Mouse (Mus musculus): ENCODE measurements at regions not wholly inside any gene's neighbourhood (a gene's known extent, or its start where the extent isn't known, plus 50 kb on each side); places are given as distances from the start of the nearest gene placed in this dataset.

DNA sequence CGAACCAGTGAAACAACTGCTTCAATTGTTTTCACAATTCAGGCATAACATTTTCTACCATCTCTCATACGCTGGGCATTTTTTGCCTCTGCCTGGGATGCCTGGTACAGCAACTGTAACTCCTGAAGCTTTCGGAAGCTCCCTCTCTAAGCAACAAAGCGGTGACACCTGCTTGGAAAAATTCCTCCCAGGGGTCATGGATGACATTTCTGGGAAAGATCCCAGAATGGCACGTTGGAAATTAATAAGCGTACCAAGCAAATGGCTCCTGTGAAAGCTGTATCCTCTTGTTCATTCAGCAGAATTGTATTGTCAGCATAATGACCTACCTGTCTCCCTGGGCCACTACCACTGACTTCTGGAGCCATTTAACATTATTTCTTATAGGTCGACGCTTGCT lies 333.7 kb upstream of the Noct start:
- H3K4me3 ChIP-seq = no peak overlapping the region
- no peaks in the 10 kb centered on the region for H3K36me3 ChIP-seq
- no peaks in the 10 kb centered on the region for H3K9me3 ChIP-seq
- H3K9ac ChIP-seq = no peak overlapping the region
- no peaks in the 10 kb centered on the region for H3K4me1 ChIP-seq
- no peak for ATAC-seq (ENCODE audit: insufficient number of reproducible peaks, insufficient read depth, low FRiP score, low TSS enrichment)
- WGBS = 87% methylated on average over 8 of the region's 8 CpGs
- H3K27me3 ChIP-seq = no peaks in the 10 kb centered on the region
- no peak overlapping the region for H3K27ac ChIP-seq
- H3K4me2 ChIP-seq (replicated peaks) = no peak overlapping the region

DNA sequence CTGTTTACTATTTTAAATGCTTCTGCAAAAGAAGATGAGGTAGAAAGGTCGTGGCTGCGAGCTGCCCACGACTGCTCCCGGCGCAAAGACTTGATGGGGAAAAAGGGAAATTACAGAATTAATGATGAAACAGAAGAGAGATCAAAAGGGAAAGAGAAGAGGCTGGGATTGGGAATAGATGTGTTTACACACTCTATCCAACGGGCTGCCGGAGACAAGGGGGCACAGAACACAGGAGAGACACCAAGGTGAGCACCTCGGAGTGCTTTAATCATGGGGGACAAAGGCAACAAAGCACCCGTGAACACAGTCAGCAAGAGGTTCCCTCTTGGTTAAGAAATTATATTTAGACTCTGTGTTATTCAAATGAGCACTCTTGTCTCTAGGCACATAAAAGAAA lies 326.1 kb upstream of the Noct start:
- Histone ChIP-seq H3K4me2 (replicated peaks) (no peak overlapping the region), H3K4me1 (peaks cover 11% of the 10 kb centered on the region), H3K9me3 (no peaks in the 10 kb centered on the region), H3K9ac (no peak overlapping the region), H3K4me3 (no peak overlapping the region), H3K27me3 (no peaks in the 10 kb centered on the region), H3K36me3 (no peaks in the 10 kb centered on the region), H3K27ac (no peak overlapping the region)
- WGBS = 56% methylated on average over 9 of the region's 9 CpGs
- no peak for ATAC-seq (ENCODE audit: insufficient number of reproducible peaks, insufficient read depth, low FRiP score, low TSS enrichment)

DNA sequence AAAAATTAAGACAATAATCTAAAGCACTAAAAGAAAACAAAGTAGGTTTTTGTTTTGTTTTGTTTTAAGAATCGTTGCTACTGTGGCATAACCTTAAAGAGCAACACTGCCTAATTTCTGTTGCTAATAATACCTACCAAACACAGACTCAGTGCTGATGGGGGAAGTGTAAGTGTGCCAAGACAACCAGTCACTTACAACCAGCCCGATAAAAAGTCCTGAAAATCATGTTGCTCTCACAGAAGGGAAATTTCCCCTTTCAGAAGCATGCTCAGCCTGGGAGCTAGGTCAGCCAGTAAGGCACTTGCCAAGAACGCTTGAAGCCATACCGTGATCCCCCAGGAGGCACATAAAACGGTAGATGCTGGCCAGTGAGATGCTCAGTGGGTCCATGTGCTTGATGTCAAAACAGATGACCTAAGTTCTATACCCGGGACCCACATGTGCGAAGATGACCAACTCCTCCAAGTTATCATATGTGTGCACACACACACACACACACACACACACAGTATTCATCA lies 324.4 kb upstream of the Noct start:
- 85% methylated on average over 7 of the region's 7 CpGs for WGBS
- Histone ChIP-seq H3K27ac (no peak overlapping the region), H3K4me3 (no peak overlapping the region), H3K4me1 (peaks cover 20% of the 10 kb centered on the region), H3K36me3 (no peaks in the 10 kb centered on the region), H3K9me3 (no peaks in the 10 kb centered on the region), H3K4me2 (replicated peaks) (no peak overlapping the region), H3K9ac (no peak overlapping the region), H3K27me3 (no peaks in the 10 kb centered on the region)
- no peak for ATAC-seq (ENCODE audit: insufficient number of reproducible peaks, insufficient read depth, low FRiP score, low TSS enrichment)

DNA sequence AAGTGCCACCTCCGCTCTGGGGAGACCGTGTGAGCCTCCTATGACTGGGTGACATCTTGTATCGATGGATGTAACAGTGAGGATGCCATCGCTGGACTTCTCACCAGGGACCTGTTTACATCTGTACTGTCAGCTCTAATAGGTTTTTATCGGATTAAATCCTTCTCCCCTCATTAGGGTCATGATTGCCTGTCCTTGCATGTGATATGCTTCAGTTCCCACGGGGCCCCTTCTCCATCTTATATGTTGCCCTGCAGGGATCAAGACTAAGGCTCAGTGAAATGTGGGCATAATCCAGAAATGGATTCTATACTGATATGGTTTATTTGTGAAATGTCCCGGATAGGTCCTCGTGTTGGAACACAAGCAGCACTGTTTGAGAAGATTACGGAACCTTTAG lies 323.7 kb upstream of the Noct start:
- WGBS = 90% methylated on average over 9 of the region's 9 CpGs
- Histone ChIP-seq H3K9me3 (no peaks in the 10 kb centered on the region), H3K27me3 (no peaks in the 10 kb centered on the region), H3K4me1 (peaks cover 27% of the 10 kb centered on the region), H3K9ac (no peak overlapping the region), H3K36me3 (no peaks in the 10 kb centered on the region), H3K4me2 (replicated peaks) (no peak overlapping the region), H3K27ac (no peak overlapping the region), H3K4me3 (no peak overlapping the region)
- ATAC-seq (ENCODE audit: insufficient number of reproducible peaks, insufficient read depth, low FRiP score, low TSS enrichment) = no peak

DNA sequence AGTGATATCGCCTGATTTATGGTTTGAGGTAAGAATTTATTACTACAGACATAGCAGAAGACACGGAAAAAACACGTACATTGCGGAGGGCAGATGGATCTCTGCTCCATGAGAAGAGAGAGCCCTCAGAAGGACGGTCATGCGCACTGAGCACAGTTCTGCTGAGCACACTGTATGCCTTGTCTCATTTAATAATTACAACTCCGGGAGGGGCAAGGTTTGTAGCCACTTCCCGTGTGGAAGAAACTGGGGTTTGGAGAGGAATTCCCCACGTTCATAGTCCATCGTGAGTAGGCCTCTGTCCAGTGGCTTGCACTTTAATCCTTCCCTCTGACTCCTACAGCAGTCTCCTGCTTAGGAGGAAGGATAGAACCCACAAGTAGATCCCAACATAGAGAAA lies 322.9 kb upstream of the Noct start:
- no peaks in the 10 kb centered on the region for H3K9me3 ChIP-seq
- H3K4me3 ChIP-seq = no peak overlapping the region
- peaks cover 29% of the 10 kb centered on the region for H3K4me1 ChIP-seq
- ATAC-seq (ENCODE audit: insufficient number of reproducible peaks, insufficient read depth, low FRiP score, low TSS enrichment) = no peak
- WGBS = 92% methylated on average over 10 of the region's 10 CpGs
- H3K4me2 ChIP-seq (replicated peaks) = no peak overlapping the region
- no peaks in the 10 kb centered on the region for H3K27me3 ChIP-seq
- no peak overlapping the region for H3K27ac ChIP-seq
- H3K36me3 ChIP-seq = no peaks in the 10 kb centered on the region
- H3K9ac ChIP-seq = no peak overlapping the region

DNA sequence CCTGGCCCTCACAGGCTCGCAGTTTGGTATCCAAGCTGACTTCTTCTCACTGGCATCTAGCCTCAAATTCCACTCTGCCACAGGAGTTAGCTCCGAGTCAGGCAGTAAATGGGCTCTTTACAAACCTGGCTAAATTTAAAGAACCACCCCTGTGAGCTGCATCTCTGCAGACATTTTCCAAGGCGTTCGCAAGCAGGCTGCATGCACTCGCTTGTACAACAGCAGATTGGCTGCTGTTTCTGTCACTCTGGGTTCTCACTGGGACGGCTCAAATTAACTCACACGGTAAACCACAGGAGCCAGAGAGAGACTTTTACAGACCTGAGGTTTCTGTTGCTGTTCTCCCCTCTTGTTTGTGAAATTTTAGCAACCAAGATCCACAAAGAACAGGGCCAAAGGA lies 321.3 kb upstream of the Noct start:
- peaks cover 27% of the 10 kb centered on the region for H3K4me1 ChIP-seq
- H3K9me3 ChIP-seq = no peaks in the 10 kb centered on the region
- H3K9ac ChIP-seq = no peak overlapping the region
- H3K27me3 ChIP-seq = no peaks in the 10 kb centered on the region
- no peak overlapping the region for H3K4me2 ChIP-seq (replicated peaks)
- 0 out of 2 replicates have a peak overlapping the region, but pooled peaks have one; percentile 56 for H3K27ac ChIP-seq
- no peak for ATAC-seq (ENCODE audit: insufficient number of reproducible peaks, insufficient read depth, low FRiP score, low TSS enrichment)
- WGBS = 38% methylated on average over 7 of the region's 7 CpGs
- no peaks in the 10 kb centered on the region for H3K36me3 ChIP-seq
- no peak overlapping the region for H3K4me3 ChIP-seq

DNA sequence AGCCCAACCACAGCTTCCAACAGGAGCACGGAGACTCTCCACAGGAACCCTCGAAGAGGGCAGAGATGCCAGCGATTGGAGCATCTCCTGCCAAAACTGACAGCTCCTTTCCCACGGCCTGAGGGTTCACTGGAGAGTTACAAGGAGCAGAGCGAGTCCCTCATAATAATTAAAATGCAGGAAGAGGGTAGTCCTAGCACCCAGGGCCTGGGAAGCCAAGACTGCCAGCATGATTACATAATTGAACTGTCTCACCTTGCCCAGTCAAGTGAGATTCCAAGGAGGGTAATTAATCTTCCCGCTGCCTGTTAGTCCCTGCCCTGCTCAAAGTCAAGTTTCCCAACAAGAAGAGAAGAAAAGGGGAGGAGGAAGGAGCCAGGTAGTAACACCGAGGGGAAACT lies 319.5 kb upstream of the Noct start:
- Histone ChIP-seq H3K27ac (no peak overlapping the region), H3K27me3 (no peaks in the 10 kb centered on the region), H3K9ac (no peak overlapping the region), H3K4me3 (no peak overlapping the region), H3K36me3 (no peaks in the 10 kb centered on the region), H3K4me2 (replicated peaks) (no peak overlapping the region), H3K9me3 (no peaks in the 10 kb centered on the region), H3K4me1 (peaks cover 26% of the 10 kb centered on the region)
- 22% methylated on average over 7 of the region's 7 CpGs for WGBS
- ATAC-seq (ENCODE audit: insufficient number of reproducible peaks, insufficient read depth, low FRiP score, low TSS enrichment) = no peak

DNA sequence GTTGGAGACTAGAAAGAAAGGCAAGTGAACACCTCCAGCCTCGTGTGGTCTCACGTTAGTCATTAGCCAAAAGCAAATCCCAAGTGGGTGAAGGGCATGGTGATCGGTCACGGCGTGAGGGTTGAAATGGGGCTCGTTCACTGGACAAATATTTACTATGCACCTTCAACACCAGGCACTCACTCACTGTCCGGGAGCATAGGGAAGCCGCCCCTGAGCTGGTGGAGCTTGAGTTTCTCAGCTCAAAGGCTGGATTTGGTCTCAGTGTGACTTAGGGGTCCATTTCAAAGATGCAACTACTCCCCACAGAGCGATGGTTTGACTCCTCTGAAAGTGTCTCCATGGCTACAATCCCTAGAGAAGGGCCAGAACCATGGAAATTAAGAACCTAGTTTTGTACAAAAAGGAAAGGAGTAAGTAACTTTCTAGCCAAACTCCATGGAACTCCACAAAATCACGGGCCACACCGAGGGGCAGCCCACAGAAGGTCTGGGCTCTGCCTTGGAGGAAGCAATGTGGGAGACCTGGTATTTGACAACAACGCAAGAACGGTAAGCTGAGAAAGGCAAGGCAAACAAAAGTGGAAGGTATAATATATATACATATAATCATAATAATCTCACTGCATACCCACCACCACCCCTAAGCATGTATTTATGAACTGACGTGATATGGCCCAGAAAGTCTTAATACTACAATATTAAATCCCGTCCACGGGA lies 318.8 kb upstream of the Noct start:
- Histone ChIP-seq H3K4me1 (peaks cover 26% of the 10 kb centered on the region), H3K9me3 (no peaks in the 10 kb centered on the region), H3K4me2 (replicated peaks) (peak overlapping the region; percentile 51), H3K4me3 (no peak overlapping the region), H3K9ac (no peak overlapping the region), H3K27ac (peak overlapping the region; percentile 61), H3K36me3 (no peaks in the 10 kb centered on the region), H3K27me3 (no peaks in the 10 kb centered on the region)
- WGBS = 15% methylated on average over 16 of the region's 16 CpGs
- ATAC-seq (ENCODE audit: insufficient number of reproducible peaks, insufficient read depth, low FRiP score, low TSS enrichment) = no peak; the same call in 1 of the 2 replicates

DNA sequence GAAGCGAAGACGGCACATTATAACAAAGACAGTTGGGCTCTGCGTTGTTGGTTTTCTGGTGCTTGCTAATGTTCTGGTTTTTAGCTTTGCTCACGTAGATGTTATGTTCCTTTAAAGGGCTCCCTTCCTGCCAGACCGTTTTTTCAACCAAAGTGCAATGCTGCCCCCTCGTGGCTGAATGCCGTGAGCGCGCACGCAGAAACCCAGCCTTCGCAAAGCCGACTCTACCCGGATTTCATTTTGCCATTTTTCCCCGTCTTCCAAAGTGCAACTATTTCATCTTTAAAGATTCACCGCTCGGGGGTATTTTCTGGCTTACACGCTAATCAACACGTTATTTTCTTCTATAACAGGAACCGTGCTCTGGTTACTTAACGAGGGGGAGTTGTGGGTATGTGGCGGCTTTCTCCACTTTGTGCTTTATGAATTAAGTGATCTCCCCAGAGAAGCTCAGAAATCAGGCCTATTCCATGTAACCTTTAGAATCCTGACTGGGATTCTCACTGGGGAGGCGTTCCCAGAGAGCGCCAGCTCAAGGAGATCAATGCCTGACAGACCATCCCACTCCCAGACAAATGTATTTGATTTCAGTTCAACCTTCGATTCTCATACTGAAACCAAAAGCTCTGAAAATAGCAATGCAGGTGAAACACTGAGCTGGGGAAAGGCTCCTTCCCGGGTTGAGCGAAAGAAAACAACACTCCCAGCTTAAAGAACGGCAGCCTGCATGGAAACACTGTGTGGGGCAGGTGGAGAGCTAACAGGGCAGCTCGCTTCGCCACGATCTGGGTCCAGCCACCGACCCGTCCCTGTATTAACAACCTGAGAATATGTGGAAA lies 318.0 kb upstream of the Noct start:
- peak; percentile 32 for ATAC-seq (ENCODE audit: insufficient number of reproducible peaks, insufficient read depth, low FRiP score, low TSS enrichment)

DNA sequence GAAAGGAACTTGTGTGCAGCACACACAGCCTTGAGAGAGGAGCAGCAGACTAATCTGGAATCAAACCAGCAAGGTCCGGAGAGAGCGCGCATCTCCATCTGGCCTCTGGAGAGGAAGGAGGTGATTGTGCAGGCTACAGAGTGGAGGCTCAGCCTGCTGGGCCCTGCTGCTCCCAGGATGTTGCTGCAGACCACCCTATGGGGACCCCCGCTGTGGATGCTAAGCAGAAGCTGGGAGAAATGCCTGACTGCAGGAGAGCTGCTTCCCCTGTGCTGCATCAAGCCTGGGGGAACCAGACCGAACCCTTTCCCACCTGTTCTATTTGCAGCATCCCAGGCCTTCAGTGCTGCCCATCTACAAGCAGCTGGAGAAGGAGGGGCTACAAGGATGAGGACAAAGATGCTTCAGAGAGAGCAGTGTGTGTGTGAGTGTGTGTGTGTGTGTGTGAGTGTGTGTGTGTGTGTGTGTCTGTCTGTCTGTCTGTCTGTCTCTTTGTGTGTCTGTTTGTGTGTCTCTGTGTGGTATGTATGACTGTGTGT lies 311.2 kb upstream of the Noct start:
- Histone ChIP-seq H3K27ac (no peak overlapping the region), H3K9me3 (no peaks in the 10 kb centered on the region), H3K9ac (no peak overlapping the region), H3K27me3 (no peaks in the 10 kb centered on the region), H3K4me3 (no peak overlapping the region), H3K4me1 (no peaks in the 10 kb centered on the region), H3K4me2 (replicated peaks) (no peak overlapping the region), H3K36me3 (no peaks in the 10 kb centered on the region)
- WGBS = 78% methylated on average over 5 of the region's 5 CpGs
- ATAC-seq (ENCODE audit: insufficient number of reproducible peaks, insufficient read depth, low FRiP score, low TSS enrichment) = no peak

More for the DNA sequence above, 318.0 kb upstream of the Noct start:
- Histone ChIP-seq H3K9me3 (no peaks in the 10 kb centered on the region), H3K36me3 (no peaks in the 10 kb centered on the region), H3K9ac (0 out of 2 replicates have a peak overlapping the region, but pooled peaks have one; percentile 27), H3K4me2 (replicated peaks) (peak overlapping the region; percentile 51), H3K27me3 (no peaks in the 10 kb centered on the region), H3K27ac (peak overlapping the region; percentile 64), H3K4me1 (peaks cover 26% of the 10 kb centered on the region), H3K4me3 (peak overlapping the region; percentile 25)
- WGBS = 10% methylated on average over 32 of the region's 32 CpGs

DNA sequence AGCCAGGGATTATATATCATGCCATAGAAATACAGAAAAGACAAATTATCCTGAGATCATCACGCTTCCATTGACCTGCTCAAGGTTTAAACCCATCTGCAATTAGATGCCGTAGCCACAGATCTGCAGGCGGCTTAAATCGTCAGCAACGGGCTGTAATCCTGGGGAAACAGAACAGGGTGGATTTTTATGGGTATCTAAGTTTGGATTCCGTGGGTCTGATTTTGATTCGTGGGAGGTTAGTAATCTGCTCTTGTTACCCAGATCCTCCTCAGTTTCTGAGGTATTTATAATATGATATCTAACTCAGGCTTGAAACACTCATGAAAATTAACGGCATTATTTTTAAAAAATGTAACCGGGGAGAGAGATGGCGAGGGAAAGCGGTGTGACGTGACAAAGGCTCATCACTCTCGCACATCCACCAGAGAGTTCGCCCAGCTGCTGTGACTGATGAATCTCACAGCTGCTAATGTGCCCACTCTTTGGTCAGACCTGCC lies 309.3 kb upstream of the Noct start:
- no peak for ATAC-seq (ENCODE audit: insufficient number of reproducible peaks, insufficient read depth, low FRiP score, low TSS enrichment)
- Histone ChIP-seq H3K4me2 (replicated peaks) (no peak overlapping the region), H3K27me3 (no peaks in the 10 kb centered on the region), H3K9me3 (no peaks in the 10 kb centered on the region), H3K9ac (no peak overlapping the region), H3K4me1 (no peaks in the 10 kb centered on the region), H3K4me3 (no peak overlapping the region), H3K36me3 (no peaks in the 10 kb centered on the region), H3K27ac (no peak overlapping the region)
- WGBS = 77% methylated on average over 14 of the region's 14 CpGs
